Mouse (Mus musculus): ENCODE measurements at regions not wholly inside any gene's neighbourhood (a gene's known extent, or its start where the extent isn't known, plus 50 kb on each side); places are given as distances from the start of the nearest gene placed in this dataset.

GRCm38 (mm10) chr14:100864164-100864563 lies 336.0 kb downstream of the Prr30 start (continued):
- TF ChIP-seq MYC (IDR thresholded peaks at IDR 0.05; ENCODE audit: low read depth, low read length) (no peak), MAX (IDR thresholded peaks at IDR 0.05; ENCODE audit: low read length) (no peak)

DNA sequence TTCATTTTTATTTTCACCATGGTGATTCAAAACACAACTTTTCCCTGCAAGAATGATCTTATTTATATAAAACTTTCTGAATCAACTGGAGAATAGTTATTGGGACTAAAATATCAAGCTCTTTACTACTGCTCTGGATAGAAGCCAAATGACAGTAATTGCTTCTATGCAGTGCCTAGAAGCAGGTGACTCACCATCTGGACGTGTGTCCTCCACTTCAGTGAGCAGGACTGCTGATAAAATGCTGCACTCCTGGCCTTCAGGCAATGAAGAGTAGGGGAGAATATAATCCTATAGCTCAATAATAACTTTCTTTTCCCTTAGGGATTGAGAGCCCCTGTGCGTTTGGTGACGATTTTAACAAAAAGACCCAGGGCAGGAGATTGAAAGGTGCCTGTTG lies 357.3 kb downstream of the Prr30 start:
- Histone ChIP-seq H3K36me3 (ENCODE audit: control insufficient read depth in 1 of 2, insufficient read depth in 2 of 2, low read length in 2 of 2) (no peaks in the 10 kb centered on the region), H3K4me1 (ENCODE audit: control insufficient read depth in 1 of 2, insufficient read depth in 2 of 2, low read length in 2 of 2) (no peaks in the 10 kb centered on the region), H3K9me3 (replicated peaks; ENCODE audit: insufficient read depth, low read length) (no peaks in the 10 kb centered on the region), H3K4me3 (ENCODE audit: control insufficient read depth in 1 of 2, insufficient read depth in 1 of 2, low read depth in 2 of 2, low read length in 2 of 2) (no peak overlapping the region), H3K27ac (ENCODE audit: control insufficient read depth, low read depth, low read length) (no peak overlapping the region), H3K9ac (ENCODE audit: control insufficient read depth, low read depth, low read length, poor library complexity, severe bottlenecking) (no peak overlapping the region), H3K79me2 (ENCODE audit: control insufficient read depth, insufficient read depth, low read length, poor library complexity) (no peaks in the 10 kb centered on the region), H3K27me3 (ENCODE audit: control insufficient read depth in 1 of 2, insufficient read depth in 2 of 2, low read length in 2 of 2) (no peaks in the 10 kb centered on the region)
- TF ChIP-seq HCFC1 (IDR thresholded peaks at IDR 0.05; ENCODE audit: low read depth, low read length) (no peak), MXI1 (IDR thresholded peaks at IDR 0.05; ENCODE audit: low read depth, low read length) (no peak), NRF1 (IDR thresholded peaks at IDR 0.05; ENCODE audit: insufficient read depth, low read depth, low read length, poor library complexity, severe bottlenecking) (no peak), ZNF384 (IDR thresholded peaks at IDR 0.05; ENCODE audit: low read depth, low read length) (no peak), GATA1 (IDR thresholded peaks at IDR 0.05; ENCODE audit: low read depth, low read length) (no peak), RCOR1 (IDR thresholded peaks at IDR 0.05; ENCODE audit: low read depth, low read length) (no peak), ZKSCAN1 (IDR thresholded peaks at IDR 0.05; ENCODE audit: low read depth, low read length) (no peak), USF2 (IDR thresholded peaks at IDR 0.05; ENCODE audit: borderline replicate concordance in 1 of 2, insufficient read depth in 1 of 2, low read depth in 1 of 2, low read length in 2 of 2) (no peak)
- DNase-seq (ENCODE audit: low read depth, low spot score) = no peak
